Mouse (Mus musculus): ENCODE data around the gene Anxa7. TPM values are rescaled to one million over a fixed set of nuclear protein-coding genes. Genes with fewer than 3 reads are reported as not detected.
A peak's percentile ranks its signal among the peaks of the same experiment; 100 is the strongest.

Gene Anxa7
- 82.2 and 91.8 TPM in 2 replicates for polyA plus RNA-seq (2012; rRNA removed)

DNA sequence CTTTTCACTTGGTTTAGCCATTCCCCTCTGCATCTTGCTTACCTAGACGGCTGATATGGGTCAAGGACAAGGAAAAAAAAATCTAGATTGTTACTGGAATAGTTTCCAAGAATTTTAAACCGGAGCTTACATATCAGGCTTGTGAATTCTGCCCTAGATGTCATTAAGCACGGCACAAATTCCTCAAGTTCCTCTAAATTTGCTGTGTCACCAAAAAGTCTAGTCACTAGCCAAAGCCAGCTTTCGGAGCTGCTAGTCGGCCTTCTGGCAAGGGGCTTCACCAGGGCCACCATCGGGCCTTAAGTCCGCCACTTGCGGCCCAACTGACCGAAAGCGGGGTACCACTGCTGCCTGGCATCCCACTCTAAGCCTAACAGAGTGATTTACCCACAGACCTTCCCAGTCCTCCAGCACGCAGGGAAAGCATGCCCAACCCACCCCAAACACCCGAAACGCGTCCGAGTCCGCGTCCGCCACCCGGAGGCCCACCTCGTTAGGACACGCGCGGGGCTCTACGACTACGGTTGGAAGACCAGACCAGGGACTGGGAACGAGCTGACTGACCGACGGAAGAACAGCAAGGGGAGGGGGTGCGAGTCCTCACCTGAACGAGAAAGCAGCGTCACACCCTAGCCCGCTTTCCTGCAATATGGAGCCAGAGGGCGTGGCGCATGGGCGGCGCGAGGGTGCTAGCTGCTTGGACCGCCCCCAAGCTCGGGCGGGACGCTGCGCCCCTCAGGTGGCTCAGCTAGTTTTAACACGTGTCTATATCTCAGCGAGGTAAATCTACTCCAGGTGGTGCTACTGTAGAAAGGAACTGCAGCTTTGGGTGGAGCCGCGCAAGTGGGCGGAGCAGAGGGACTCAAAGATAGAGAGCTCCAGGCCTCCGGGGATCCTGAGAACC is at the start of gene Anxa7:
TSS of gene Anxa7 (minus strand) at position 843 of the 904 bp plus-strand sequence.
- Histone ChIP-seq H3K27ac (ENCODE audit: control insufficient read depth, insufficient read depth, low read length) (peak within 1 kb of the TSS; percentile 64), H3K4me3 (ENCODE audit: control insufficient read depth, insufficient read depth, low read length) (peak within 1 kb of the TSS; percentile 100), H3K4me1 (replicated peaks; ENCODE audit: control insufficient read depth, insufficient read depth, low read length) (peaks cover 7% of the 10 kb centered on the region; the same call in 1 of the 2 replicates), H3K36me3 (ENCODE audit: control insufficient read depth, insufficient read depth, low read length) (peaks cover 3% of the 10 kb centered on the region), H3K27me3 (ENCODE audit: control insufficient read depth, insufficient read depth, low read length) (no peaks in the 10 kb centered on the region)
- DNase-seq = peak; percentile 82
- WGBS = under 1% methylated on average over 48 of the region's 48 CpGs
- TF ChIP-seq CTCF (IDR thresholded peaks at IDR 0.05; ENCODE audit: borderline replicate concordance, control insufficient read depth, extremely low read depth, insufficient read depth, low read length, poor library complexity) = peak; percentile 10; the same call in 1 of the 2 replicates
- TF ChIP-seq POLR2A (IDR thresholded peaks at IDR 0.05; ENCODE audit: control insufficient read depth, extremely low read depth, insufficient read depth, low read length, poor library complexity) = no peak; the same call in 1 of the 2 replicates

DNA sequence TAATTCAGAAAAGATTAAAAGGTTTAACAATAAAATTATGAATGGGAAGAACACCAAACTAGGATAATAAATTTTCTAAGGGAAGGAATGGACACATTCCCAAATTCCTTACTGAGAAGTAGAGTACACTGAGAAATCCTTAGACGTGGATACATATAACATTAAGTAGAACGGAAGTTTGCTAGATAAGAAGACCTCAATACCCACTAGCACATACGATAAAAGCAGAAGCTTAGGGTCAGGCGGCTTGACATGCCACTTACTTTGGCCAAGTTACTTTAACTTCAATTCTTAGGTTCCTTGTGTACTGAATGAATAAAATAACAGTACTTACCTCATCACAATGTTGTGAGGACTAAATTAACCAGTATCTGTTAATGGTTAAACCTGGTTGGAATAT is 49.7 kb upstream of the Anxa7 start:
- Histone ChIP-seq H3K27ac (ENCODE audit: control insufficient read depth, insufficient read depth, low read length) (no peak overlapping the region), H3K36me3 (ENCODE audit: control insufficient read depth, insufficient read depth, low read length) (peaks cover 5% of the 10 kb centered on the region), H3K27me3 (ENCODE audit: control insufficient read depth, insufficient read depth, low read length) (no peaks in the 10 kb centered on the region), H3K4me1 (replicated peaks; ENCODE audit: control insufficient read depth, insufficient read depth, low read length) (no peaks in the 10 kb centered on the region), H3K4me3 (ENCODE audit: control insufficient read depth, insufficient read depth, low read length) (no peak overlapping the region)
- WGBS = 98% methylated on average over 4 of the region's 4 CpGs
- no peak for TF ChIP-seq POLR2A (IDR thresholded peaks at IDR 0.05; ENCODE audit: control insufficient read depth, extremely low read depth, insufficient read depth, low read length, poor library complexity)
- no peak for TF ChIP-seq CTCF (IDR thresholded peaks at IDR 0.05; ENCODE audit: borderline replicate concordance, control insufficient read depth, extremely low read depth, insufficient read depth, low read length, poor library complexity)
- DNase-seq = no peak

DNA sequence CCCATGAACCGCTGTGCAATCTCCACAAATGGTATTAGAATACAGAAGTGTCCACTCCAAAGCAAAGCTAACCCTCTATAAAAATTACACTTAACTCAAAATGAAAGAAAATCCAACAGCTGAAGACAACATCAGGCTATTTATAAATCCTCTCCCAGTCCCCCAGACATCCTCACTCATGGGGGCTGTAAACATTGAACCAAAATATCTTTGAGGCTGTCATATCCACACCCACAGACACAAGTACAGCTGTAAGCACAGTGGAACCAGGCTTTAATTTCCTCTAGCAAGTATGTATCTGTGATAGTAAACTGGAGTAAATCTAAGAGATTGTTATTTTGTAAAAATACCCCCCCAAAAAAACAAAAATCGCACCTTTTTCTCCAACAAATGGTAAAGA is 40.2 kb upstream of the Anxa7 start:
- Histone ChIP-seq H3K27me3 (ENCODE audit: control insufficient read depth, insufficient read depth, low read length) (no peaks in the 10 kb centered on the region), H3K4me3 (ENCODE audit: control insufficient read depth, insufficient read depth, low read length) (no peak overlapping the region), H3K36me3 (ENCODE audit: control insufficient read depth, insufficient read depth, low read length) (peaks cover 49% of the 10 kb centered on the region), H3K4me1 (replicated peaks; ENCODE audit: control insufficient read depth, insufficient read depth, low read length) (no peaks in the 10 kb centered on the region), H3K27ac (ENCODE audit: control insufficient read depth, insufficient read depth, low read length) (no peak overlapping the region)
- no peak for DNase-seq
- WGBS = 100% methylated on average over 2 of the region's 2 CpGs
- TF ChIP-seq POLR2A (IDR thresholded peaks at IDR 0.05; ENCODE audit: control insufficient read depth, extremely low read depth, insufficient read depth, low read length, poor library complexity) (no peak), CTCF (IDR thresholded peaks at IDR 0.05; ENCODE audit: borderline replicate concordance, control insufficient read depth, extremely low read depth, insufficient read depth, low read length, poor library complexity) (no peak)

DNA sequence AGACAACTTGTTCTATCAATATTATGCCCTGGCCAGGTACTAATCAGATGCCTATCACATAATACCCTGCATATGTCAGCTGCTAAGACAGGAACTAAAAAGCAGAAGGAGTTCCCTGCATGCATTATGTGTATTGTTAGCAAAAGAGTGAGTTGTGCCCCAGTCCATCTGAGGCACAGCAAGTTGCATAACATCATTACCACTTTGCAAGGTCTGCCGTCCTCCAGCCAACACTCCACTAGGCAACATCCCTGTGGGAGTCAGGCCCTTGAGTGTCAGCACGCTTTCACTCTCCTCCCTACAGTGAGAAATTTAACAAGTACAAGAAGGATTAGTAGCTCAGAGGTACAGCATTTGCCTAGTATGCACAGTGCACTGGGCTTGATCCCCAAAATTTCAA is 28.5 kb upstream of the Anxa7 start:
- Histone ChIP-seq H3K4me1 (replicated peaks; ENCODE audit: control insufficient read depth, insufficient read depth, low read length) (no peaks in the 10 kb centered on the region), H3K27ac (ENCODE audit: control insufficient read depth, insufficient read depth, low read length) (no peak overlapping the region), H3K4me3 (ENCODE audit: control insufficient read depth, insufficient read depth, low read length) (no peak overlapping the region), H3K27me3 (ENCODE audit: control insufficient read depth, insufficient read depth, low read length) (no peaks in the 10 kb centered on the region), H3K36me3 (ENCODE audit: control insufficient read depth, insufficient read depth, low read length) (peaks cover 34% of the 10 kb centered on the region)
- 100% methylated on average over 2 of the region's 2 CpGs for WGBS
- DNase-seq = no peak
- TF ChIP-seq CTCF (IDR thresholded peaks at IDR 0.05; ENCODE audit: borderline replicate concordance, control insufficient read depth, extremely low read depth, insufficient read depth, low read length, poor library complexity) (no peak), POLR2A (IDR thresholded peaks at IDR 0.05; ENCODE audit: control insufficient read depth, extremely low read depth, insufficient read depth, low read length, poor library complexity) (no peak)

DNA sequence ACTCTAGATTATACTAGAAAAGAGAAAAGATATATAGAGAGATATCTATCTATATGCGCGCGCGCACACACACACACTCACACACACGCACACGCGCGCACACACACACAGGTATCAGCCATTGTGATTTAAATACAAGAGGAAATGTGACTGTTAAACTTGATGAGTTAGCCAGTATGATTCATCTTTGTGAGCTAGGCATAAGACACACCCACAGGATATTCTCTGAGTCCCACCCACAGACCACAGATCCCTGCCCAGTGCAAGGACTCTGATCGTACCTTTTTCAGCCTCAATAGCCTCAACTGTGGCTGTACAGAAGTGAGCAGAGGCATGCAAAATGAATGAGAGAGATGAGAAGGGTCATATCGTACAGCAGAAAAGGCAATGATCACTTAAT is 23.0 kb upstream of the Anxa7 start:
- no peaks in the 10 kb centered on the region for H3K27me3 ChIP-seq (ENCODE audit: control insufficient read depth, insufficient read depth, low read length)
- no peak overlapping the region for H3K4me3 ChIP-seq (ENCODE audit: control insufficient read depth, insufficient read depth, low read length)
- peaks cover 31% of the 10 kb centered on the region for H3K36me3 ChIP-seq (ENCODE audit: control insufficient read depth, insufficient read depth, low read length)
- WGBS = 86% methylated on average over 10 of the region's 10 CpGs
- no peak for DNase-seq
- TF ChIP-seq POLR2A (IDR thresholded peaks at IDR 0.05; ENCODE audit: control insufficient read depth, extremely low read depth, insufficient read depth, low read length, poor library complexity) = no peak
- TF ChIP-seq CTCF (IDR thresholded peaks at IDR 0.05; ENCODE audit: borderline replicate concordance, control insufficient read depth, extremely low read depth, insufficient read depth, low read length, poor library complexity) = no peak
- no peak overlapping the region for H3K27ac ChIP-seq (ENCODE audit: control insufficient read depth, insufficient read depth, low read length)
- no peaks in the 10 kb centered on the region; the same call in 1 of the 2 replicates for H3K4me1 ChIP-seq (replicated peaks; ENCODE audit: control insufficient read depth, insufficient read depth, low read length)

DNA sequence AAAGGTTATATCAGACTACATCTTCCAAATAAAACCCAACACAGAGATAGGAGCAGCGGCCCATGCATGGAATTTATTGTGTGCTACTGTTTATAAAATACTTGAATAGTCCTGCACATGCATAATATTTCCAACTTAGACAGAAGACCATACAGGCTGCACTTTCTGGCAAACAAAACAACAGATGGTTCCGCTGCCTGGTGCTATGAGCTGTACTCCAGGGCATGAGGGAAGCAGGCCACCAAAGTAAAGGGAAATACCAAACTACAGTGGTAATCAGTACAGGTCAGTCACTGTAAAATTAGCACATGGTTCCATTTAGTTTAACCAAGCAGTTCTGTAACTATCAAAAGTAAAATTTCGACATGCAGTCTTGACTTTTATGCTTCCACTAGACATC is 20.0 kb upstream of the Anxa7 start:
- no peaks in the 10 kb centered on the region for H3K27me3 ChIP-seq (ENCODE audit: control insufficient read depth, insufficient read depth, low read length)
- H3K27ac ChIP-seq (ENCODE audit: control insufficient read depth, insufficient read depth, low read length) = no peak overlapping the region
- no peak for DNase-seq
- TF ChIP-seq POLR2A (IDR thresholded peaks at IDR 0.05; ENCODE audit: control insufficient read depth, extremely low read depth, insufficient read depth, low read length, poor library complexity) = no peak
- no peak for TF ChIP-seq CTCF (IDR thresholded peaks at IDR 0.05; ENCODE audit: borderline replicate concordance, control insufficient read depth, extremely low read depth, insufficient read depth, low read length, poor library complexity)
- no peaks in the 10 kb centered on the region; the same call in 1 of the 2 replicates for H3K4me1 ChIP-seq (replicated peaks; ENCODE audit: control insufficient read depth, insufficient read depth, low read length)
- H3K36me3 ChIP-seq (ENCODE audit: control insufficient read depth, insufficient read depth, low read length) = peaks cover 43% of the 10 kb centered on the region
- no peak overlapping the region for H3K4me3 ChIP-seq (ENCODE audit: control insufficient read depth, insufficient read depth, low read length)
- WGBS = 98% methylated on average over 3 of the region's 3 CpGs
